Mouse (Mus musculus) liver (tissue): Measurements from ENCODE around the gene Mansc1.
"Not testable (repeated sequence)": the region's sequence is repeated elsewhere in the genome, so short reads cannot be mapped to it uniquely, and the experiment has no call there.

Experiments
- DNase-seq: peaks from one replicate; pipeline ENCODE4 v3.0.0-alpha.2; 2020; ENCODE audit warnings: mixed read lengths

The Mansc1 gene

GRCm38 (mm10) chr6:134631947-134632687 is at the start of gene Mansc1:
Mansc1 (minus strand) TSS chr6:134632488.
- DNase-seq = peak; percentile 22

- not testable (repeated sequence) for DNase-seq
Observed at GRCm38 (mm10) chr6:134679330-134679729, 47.0 kb upstream of the Mansc1 start.

GRCm38 (mm10) chr6:134678037-134678436 is 45.7 kb upstream of the Mansc1 start:
- DNase-seq = no peak

GRCm38 (mm10) chr6:134677504-134677903 is 45.2 kb upstream of the Mansc1 start:
- DNase-seq = no peak

GRCm38 (mm10) chr6:134673712-134674111 is 41.4 kb upstream of the Mansc1 start:
- peak; percentile 26 for DNase-seq

- no peak for DNase-seq
Observed at GRCm38 (mm10) chr6:134670881-134671411, 38.7 kb upstream of the Mansc1 start.

GRCm38 (mm10) chr6:134669179-134669865 is 37.0 kb upstream of the Mansc1 start:
- no peak for DNase-seq

GRCm38 (mm10) chr6:134668519-134668918 is 36.2 kb upstream of the Mansc1 start:
- DNase-seq = peak; percentile 29

- DNase-seq = no peak
Observed at GRCm38 (mm10) chr6:134665817-134666216, 33.5 kb upstream of the Mansc1 start.

- peak; percentile 24 for DNase-seq
Observed at GRCm38 (mm10) chr6:134664573-134664972, 32.3 kb upstream of the Mansc1 start.

- DNase-seq = no peak
Observed at GRCm38 (mm10) chr6:134660714-134661406, 28.6 kb upstream of the Mansc1 start.

- DNase-seq = peak; percentile 42
Observed at GRCm38 (mm10) chr6:134659108-134659958, 27.0 kb upstream of the Mansc1 start.

GRCm38 (mm10) chr6:134656527-134656926 is 24.2 kb upstream of the Mansc1 start:
- no peak for DNase-seq

GRCm38 (mm10) chr6:134648356-134648755 is 16.1 kb upstream of the Mansc1 start:
- DNase-seq = no peak

- no peak for DNase-seq
Observed at GRCm38 (mm10) chr6:134647621-134648020, 15.3 kb upstream of the Mansc1 start.

- no peak for DNase-seq
Observed at GRCm38 (mm10) chr6:134646835-134647234, 14.5 kb upstream of the Mansc1 start.

GRCm38 (mm10) chr6:134643296-134643695 is 11.0 kb upstream of the Mansc1 start:
- DNase-seq = no peak

- no peak for DNase-seq
Observed at GRCm38 (mm10) chr6:134641738-134642446, 9.6 kb upstream of the Mansc1 start.

- DNase-seq = peak; percentile 95
Observed at GRCm38 (mm10) chr6:134640485-134641475, 8.5 kb upstream of the Mansc1 start.

GRCm38 (mm10) chr6:134639900-134640299 is 7.6 kb upstream of the Mansc1 start:
- no peak for DNase-seq
